Mouse (Mus musculus) cortical plate, adult 2 months (tissue): ENCODE data around the gene Blvra. TPM values are rescaled to one million over a fixed set of nuclear protein-coding genes. Genes with fewer than 3 reads are reported as not detected.
"Not testable (repeated sequence)": the region's sequence is repeated elsewhere in the genome, so short reads cannot be mapped to it uniquely, and the experiment has no call there.

ENCODE experiments used
- H3K27ac ChIP-seq: fragments of 200-500 bp; 2 replicates; pipeline ENCODE4 v1.5.1; 2012; ENCODE audit warnings: low read length, control low read depth, inconsistent platforms; ENCODE audit not compliant: insufficient read depth
- H3K4me1 ChIP-seq: fragments of 200-500 bp; 2 replicates; pipeline ENCODE4 v1.6.1; 2011; ENCODE audit warnings: low read length; ENCODE audit not compliant: control insufficient read depth, insufficient read depth
- H3K4me3 ChIP-seq: fragments of 200-500 bp; 2 replicates; pipeline ENCODE4 v1.5.1; 2011; ENCODE audit warnings: mild to moderate bottlenecking, low read length, control low read depth; ENCODE audit not compliant: insufficient read depth
- CTCF ChIP-seq: fragments of 200-500 bp; IDR thresholded peaks from 2 replicates; pipeline ENCODE4 v1.5.1; 2011; ENCODE audit warnings: mild to moderate bottlenecking, control low read depth, low read length; ENCODE audit not compliant: insufficient read depth; ENCODE audit errors: extremely low read depth
- POLR2A ChIP-seq: fragments of 200-500 bp; IDR thresholded peaks from 2 replicates; pipeline ENCODE4 v1.6.1; 2011; ENCODE audit warnings: mild to moderate bottlenecking, low read length, control low read depth; ENCODE audit not compliant: insufficient read depth; ENCODE audit errors: extremely low read depth
- polyA plus RNA-seq: library from polyadenylated mRNA; depleted of rRNA; stranded (reverse); fragments of >200 nt; gene quantifications from 2 replicates; pipeline ENCODE4 v1.2.3, GENCODE M21; 2012; rRNA removed

Blvra gene
- 23.7 and 26.5 TPM in 2 replicates for polyA plus RNA-seq

- H3K4me3 ChIP-seq, result peak within 1 kb of the TSS; percentile 48
- no peak for TF ChIP-seq CTCF
- 0 out of 2 replicates have a peak, but pooled peaks have one; percentile 36 for TF ChIP-seq POLR2A
- H3K4me1 ChIP-seq, result peaks cover 1% of the 10 kb centered on the region; the same call in 1 of the 2 replicates
- no peak within 1 kb of the TSS for H3K27ac ChIP-seq
Observed at GRCm38 (mm10) chr2:127070435-127070841, at the start of gene Blvra. Gene Blvra, plus strand, starts transcription at chr2:127070665.

- Histone ChIP-seq H3K4me1 (peaks cover 3% of the 10 kb centered on the region), H3K27ac (no peak overlapping the region; the same call in 1 of the 2 replicates), H3K4me3 (no peak overlapping the region)
- TF ChIP-seq CTCF, result no peak
- TF ChIP-seq POLR2A, result no peak
Observed at GRCm38 (mm10) chr2:127035006-127035605, 35.4 kb upstream of the Blvra start.

GRCm38 (mm10) chr2:127037299-127037698, 33.2 kb upstream of the Blvra start:
- H3K27ac ChIP-seq, result no peak overlapping the region
- TF ChIP-seq POLR2A (no peak), CTCF (no peak)
- H3K4me1 ChIP-seq, result peaks cover 3% of the 10 kb centered on the region
- H3K4me3 ChIP-seq, result no peak overlapping the region

GRCm38 (mm10) chr2:127061471-127061870, 9.0 kb upstream of the Blvra start:
- Histone ChIP-seq H3K4me1 (no peaks in the 10 kb centered on the region), H3K27ac (no peak overlapping the region), H3K4me3 (no peak overlapping the region)
- TF ChIP-seq CTCF, result no peak
- no peak for TF ChIP-seq POLR2A

- H3K27ac ChIP-seq, result no peak overlapping the region
- no peak overlapping the region for H3K4me3 ChIP-seq
- H3K4me1 ChIP-seq, result peaks cover 1% of the 10 kb centered on the region; the same call in 1 of the 2 replicates
- TF ChIP-seq POLR2A (no peak), CTCF (no peak)
Observed at GRCm38 (mm10) chr2:127068806-127069205, 1.7 kb upstream of the Blvra start.

- no peak overlapping the region for H3K27ac ChIP-seq
- TF ChIP-seq CTCF, result no peak
- no peak for TF ChIP-seq POLR2A
- peaks cover 1% of the 10 kb centered on the region; the same call in 1 of the 2 replicates for H3K4me1 ChIP-seq
- H3K4me3 ChIP-seq, result peak overlapping the region; percentile 48
Observed at GRCm38 (mm10) chr2:127069781-127070434, 557 bp upstream of the Blvra start.

GRCm38 (mm10) chr2:127070879-127071278, 414 bp downstream of the Blvra start:
- Histone ChIP-seq H3K27ac (no peak overlapping the region), H3K4me1 (peaks cover 1% of the 10 kb centered on the region; the same call in 1 of the 2 replicates), H3K4me3 (peak overlapping the region; percentile 48)
- TF ChIP-seq POLR2A (no peak), CTCF (no peak)

- TF ChIP-seq POLR2A (no peak), CTCF (no peak)
- H3K4me1 ChIP-seq, result peaks cover 1% of the 10 kb centered on the region; the same call in 1 of the 2 replicates
- no peak overlapping the region for H3K4me3 ChIP-seq
- H3K27ac ChIP-seq, result no peak overlapping the region
Observed at GRCm38 (mm10) chr2:127074116-127074515, 3.7 kb downstream of the Blvra start.

GRCm38 (mm10) chr2:127077611-127078010, 7.1 kb downstream of the Blvra start:
- H3K27ac ChIP-seq, result no peak overlapping the region
- TF ChIP-seq CTCF (no peak), POLR2A (no peak)
- H3K4me3 ChIP-seq, result no peak overlapping the region
- no peaks in the 10 kb centered on the region for H3K4me1 ChIP-seq

- H3K4me3 ChIP-seq, H3K4me1 ChIP-seq, H3K27ac ChIP-seq: not testable (repeated sequence)
Observed at GRCm38 (mm10) chr2:127079066-127079465, 8.6 kb downstream of the Blvra start.
